Mouse (Mus musculus): ENCODE measurements around the gene Sap30bp. TPM values are rescaled to one million over a fixed set of nuclear protein-coding genes. Genes with fewer than 3 reads are reported as not detected.

The Sap30bp gene
- polyA plus RNA-seq, 1 experiment = 69.8 TPM

- no peak for TF ChIP-seq CTCF (IDR thresholded peaks at IDR 0.05; ENCODE audit: borderline replicate concordance, extremely low read depth, insufficient read depth, insufficient read length)
- DNase-seq (ENCODE audit: low read depth) = no peak
Measured at GRCm38 (mm10) chr11:115959018-115959417, 25.9 kb downstream of the Sap30bp start.

GRCm38 (mm10) chr11:115962651-115963412, 29.8 kb downstream of the Sap30bp start:
- no peak for DNase-seq (ENCODE audit: low read depth)
- TF ChIP-seq CTCF (IDR thresholded peaks at IDR 0.05; ENCODE audit: borderline replicate concordance, extremely low read depth, insufficient read depth, insufficient read length) (no peak), POLR2A (IDR thresholded peaks at IDR 0.05; ENCODE audit: borderline replicate concordance, extremely low read depth, insufficient read depth, insufficient read length, poor library complexity, severe bottlenecking) (no peak)

DNA sequence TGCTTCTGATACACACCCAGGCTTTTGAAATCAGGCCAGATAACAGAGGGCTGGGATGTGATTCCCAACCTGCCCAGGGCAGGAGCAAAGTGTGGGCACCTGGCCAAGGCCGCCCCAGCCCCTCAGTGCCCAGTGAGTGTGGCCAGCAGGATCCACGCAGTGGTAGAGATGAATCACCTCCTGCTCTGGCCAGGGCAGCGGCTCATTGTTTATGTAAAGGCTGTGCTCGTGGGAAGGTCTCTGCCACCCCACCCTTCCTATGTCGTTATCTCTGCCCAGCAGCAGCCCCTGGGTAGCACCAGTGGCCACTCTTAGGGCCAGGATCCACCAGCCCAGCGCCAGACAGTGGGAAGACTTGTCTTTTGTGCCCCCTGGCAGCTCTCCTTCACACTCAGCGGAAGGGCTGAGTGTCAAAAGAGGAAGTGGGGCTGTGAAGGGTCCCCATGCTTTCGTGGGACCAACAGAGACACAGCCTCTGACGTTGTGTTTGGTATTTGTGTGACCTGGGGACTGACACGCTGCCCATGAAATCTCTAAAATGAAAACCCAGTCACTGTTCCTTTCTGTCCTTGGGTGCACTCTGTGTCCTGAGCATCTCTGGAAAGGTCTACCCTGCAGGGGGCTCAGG, 32.0 kb downstream of the Sap30bp start:
- no peak for TF ChIP-seq POLR2A (IDR thresholded peaks at IDR 0.05; ENCODE audit: borderline replicate concordance, extremely low read depth, insufficient read depth, insufficient read length, poor library complexity, severe bottlenecking)
- TF ChIP-seq CTCF (IDR thresholded peaks at IDR 0.05; ENCODE audit: borderline replicate concordance, extremely low read depth, insufficient read depth, insufficient read length) = no peak
- no peak for DNase-seq (ENCODE audit: low read depth)

DNA sequence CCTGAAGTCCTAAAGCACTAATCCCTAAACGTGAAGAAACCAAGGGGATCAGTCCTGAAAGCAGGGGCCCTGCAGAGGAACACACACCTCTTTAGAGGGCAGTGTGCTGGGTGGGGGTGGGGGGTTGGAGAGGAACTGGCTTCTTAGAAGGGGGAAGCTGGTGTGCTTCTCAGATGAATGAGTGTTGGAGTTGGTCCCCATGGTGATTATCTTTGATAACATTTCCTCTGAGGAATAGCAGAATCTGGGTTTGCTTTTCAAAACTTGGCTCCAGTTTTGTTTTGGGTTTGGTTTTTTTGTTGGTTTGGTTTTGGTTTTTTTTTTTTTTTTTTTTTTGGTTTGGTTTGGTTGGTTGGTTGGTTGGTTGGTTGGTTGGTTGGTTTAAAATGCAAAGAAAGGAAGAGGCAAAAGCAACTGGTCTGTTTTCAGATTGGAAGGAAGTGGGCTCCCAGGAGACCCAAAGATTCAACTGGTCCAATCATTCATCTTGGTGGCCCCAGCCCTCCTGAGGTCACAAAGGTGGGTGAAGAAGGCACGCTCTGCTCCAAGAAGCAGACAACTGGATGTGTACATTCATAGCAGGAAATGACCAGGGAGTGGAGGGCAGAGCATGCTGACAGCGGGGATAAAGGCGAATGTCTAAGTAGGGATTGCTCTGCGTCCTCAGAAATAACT, 35.8 kb downstream of the Sap30bp start:
- TF ChIP-seq CTCF (IDR thresholded peaks at IDR 0.05; ENCODE audit: borderline replicate concordance, extremely low read depth, insufficient read depth, insufficient read length) = no peak
- TF ChIP-seq POLR2A (IDR thresholded peaks at IDR 0.05; ENCODE audit: borderline replicate concordance, extremely low read depth, insufficient read depth, insufficient read length, poor library complexity, severe bottlenecking) = no peak
- no peak for DNase-seq (ENCODE audit: low read depth)

- TF ChIP-seq CTCF (IDR thresholded peaks at IDR 0.05; ENCODE audit: borderline replicate concordance, extremely low read depth, insufficient read depth, insufficient read length) (no peak), POLR2A (IDR thresholded peaks at IDR 0.05; ENCODE audit: borderline replicate concordance, extremely low read depth, insufficient read depth, insufficient read length, poor library complexity, severe bottlenecking) (no peak)
- no peak for DNase-seq (ENCODE audit: low read depth)
Measured at GRCm38 (mm10) chr11:115970006-115970673, 37.1 kb downstream of the Sap30bp start.

- no peak for DNase-seq (ENCODE audit: low read depth)
- no peak for TF ChIP-seq CTCF (IDR thresholded peaks at IDR 0.05; ENCODE audit: borderline replicate concordance, extremely low read depth, insufficient read depth, insufficient read length)
Measured at GRCm38 (mm10) chr11:115971016-115971415, 37.9 kb downstream of the Sap30bp start.

DNA sequence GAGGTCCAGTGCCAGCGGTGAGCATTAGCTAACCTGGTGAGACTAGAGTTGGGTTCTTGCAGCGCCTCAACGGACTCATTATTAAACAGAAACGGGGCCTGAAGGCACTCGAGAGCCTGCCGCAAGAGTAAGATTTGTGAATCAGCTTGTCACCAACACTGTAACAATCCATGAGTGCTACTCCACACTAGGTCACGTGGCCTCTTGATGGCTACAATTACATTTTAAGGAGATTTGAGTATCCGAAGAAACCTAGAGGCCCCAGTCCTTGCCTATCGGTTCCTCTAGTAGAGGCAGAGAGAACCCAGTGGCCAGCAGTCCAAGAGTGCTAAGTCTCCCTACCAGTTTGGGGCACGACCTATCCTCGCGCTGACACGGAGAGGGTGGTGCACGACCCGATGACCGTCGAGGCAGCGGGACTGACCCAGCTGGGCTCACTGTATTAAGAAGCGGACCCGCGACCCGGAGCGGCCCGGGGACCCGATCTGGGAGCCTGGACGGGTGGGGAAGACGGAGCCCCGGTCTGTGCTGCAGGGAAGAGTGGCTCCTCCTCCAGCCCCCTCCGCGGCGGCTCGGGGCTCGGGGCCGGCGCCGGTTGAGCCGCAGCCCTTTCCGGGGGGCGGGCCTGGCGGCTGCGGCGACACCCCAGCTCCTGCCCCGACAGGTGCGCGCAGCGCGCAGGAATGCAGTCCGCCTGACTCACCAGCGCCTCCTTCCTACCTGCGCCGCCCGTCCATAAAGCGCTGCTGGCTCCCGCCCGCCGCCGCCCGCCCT, 41.4 kb downstream of the Sap30bp start, which contains the start of gene Itgb4:
Gene Itgb4, plus strand, starts transcription at position 401 of the 774 bp plus-strand sequence.
- DNase-seq (ENCODE audit: low read depth) = peak; percentile 17

GRCm38 (mm10) chr11:115975083-115975420, 42.0 kb downstream of the Sap30bp start:
- TF ChIP-seq POLR2A (IDR thresholded peaks at IDR 0.05; ENCODE audit: borderline replicate concordance, extremely low read depth, insufficient read depth, insufficient read length, poor library complexity, severe bottlenecking) (no peak), CTCF (IDR thresholded peaks at IDR 0.05; ENCODE audit: borderline replicate concordance, extremely low read depth, insufficient read depth, insufficient read length) (no peak)
- DNase-seq (ENCODE audit: low read depth) = peak; percentile 35

More for the DNA sequence above, 41.4 kb downstream of the Sap30bp start, which contains the start of gene Itgb4:
- TF ChIP-seq POLR2A (IDR thresholded peaks at IDR 0.05; ENCODE audit: borderline replicate concordance, extremely low read depth, insufficient read depth, insufficient read length, poor library complexity, severe bottlenecking) = no peak
- 0 out of 2 replicates have a peak, but pooled peaks have one; percentile 4 for TF ChIP-seq CTCF (IDR thresholded peaks at IDR 0.05; ENCODE audit: borderline replicate concordance, extremely low read depth, insufficient read depth, insufficient read length)

- no peak for DNase-seq (ENCODE audit: low read depth)
- TF ChIP-seq CTCF (IDR thresholded peaks at IDR 0.05; ENCODE audit: borderline replicate concordance, extremely low read depth, insufficient read depth, insufficient read length) = no peak
- no peak for TF ChIP-seq POLR2A (IDR thresholded peaks at IDR 0.05; ENCODE audit: borderline replicate concordance, extremely low read depth, insufficient read depth, insufficient read length, poor library complexity, severe bottlenecking)
Measured at GRCm38 (mm10) chr11:115975544-115975943, 42.5 kb downstream of the Sap30bp start.

DNA sequence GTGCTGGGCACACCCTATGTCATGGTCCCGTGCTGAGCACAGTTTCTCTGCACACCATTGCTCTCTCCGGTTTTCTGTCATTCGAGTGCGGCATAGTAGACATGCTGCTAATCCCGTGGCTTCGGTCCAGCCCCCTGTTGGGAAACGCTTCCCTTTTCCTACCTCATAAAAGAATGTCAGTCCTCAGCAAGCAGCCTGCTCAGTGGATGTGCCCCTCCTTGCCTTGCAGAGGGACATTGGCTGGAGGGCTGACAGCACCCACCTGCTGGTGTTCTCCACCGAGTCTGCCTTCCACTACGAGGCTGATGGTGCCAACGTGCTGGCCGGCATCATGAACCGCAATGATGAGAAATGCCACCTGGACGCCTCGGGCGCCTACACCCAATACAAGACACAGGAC, 49.4 kb downstream of the Sap30bp start:
- DNase-seq (ENCODE audit: low read depth) = no peak

More for the DNA sequence above, 49.4 kb downstream of the Sap30bp start:
- TF ChIP-seq CTCF (IDR thresholded peaks at IDR 0.05; ENCODE audit: borderline replicate concordance, extremely low read depth, insufficient read depth, insufficient read length) (no peak), POLR2A (IDR thresholded peaks at IDR 0.05; ENCODE audit: borderline replicate concordance, extremely low read depth, insufficient read depth, insufficient read length, poor library complexity, severe bottlenecking) (no peak)
